Mouse (Mus musculus): ENCODE measurements around the gene Pfn1.
A peak's percentile ranks its signal among the peaks of the same experiment; 100 is the strongest.

DNA sequence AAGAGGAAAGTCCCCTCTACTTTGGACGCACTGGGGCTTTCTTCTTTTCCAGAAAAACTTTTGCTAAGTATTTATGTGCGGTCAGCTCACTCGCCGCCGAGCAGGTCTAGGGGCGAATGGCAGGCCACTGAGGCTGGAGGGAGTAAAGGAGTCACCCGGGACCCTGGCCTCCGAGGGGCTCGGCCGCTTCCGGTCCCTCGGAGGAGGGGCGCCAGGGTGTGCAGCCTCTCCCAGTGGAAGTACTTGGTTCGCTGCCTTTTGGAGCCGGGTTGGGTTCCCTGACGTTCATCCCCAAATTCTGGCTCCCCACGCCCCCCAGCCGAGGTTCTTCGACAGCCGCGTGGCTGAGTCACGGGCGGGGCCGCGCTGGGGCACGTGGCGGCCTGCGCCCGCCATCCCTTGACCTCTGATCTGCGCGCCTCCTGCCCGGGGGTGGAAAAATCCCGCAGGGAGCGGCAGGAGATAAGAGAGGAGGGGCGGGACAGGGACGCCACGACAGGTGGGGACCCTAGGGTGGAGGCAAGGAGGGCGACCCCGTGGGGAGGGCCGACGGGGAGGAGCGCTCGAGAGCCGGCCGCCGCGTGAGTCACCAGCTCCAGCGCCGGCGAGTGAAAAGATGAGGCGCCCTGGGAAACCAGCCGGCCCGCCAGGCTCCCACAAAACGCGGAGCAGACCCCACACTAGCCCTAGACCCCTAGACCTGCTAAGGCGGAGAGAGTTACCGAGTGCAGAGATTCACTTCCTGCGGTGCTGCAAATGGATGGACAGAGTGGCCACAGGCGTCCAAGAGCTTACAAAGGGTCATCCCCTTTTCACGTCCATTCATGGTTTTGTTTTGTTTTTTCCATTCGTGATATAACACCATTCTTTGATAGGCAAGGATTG is 1.4 kb upstream of the Pfn1 start:
- TF ChIP-seq CTCF (IDR thresholded peaks at IDR 0.05; ENCODE audit: low read depth) (no peak), EP300 (IDR thresholded peaks at IDR 0.05; ENCODE audit: low read depth) (peak; percentile 39; the same call in 1 of the 2 replicates)

Data from heart, postnatal 0 days (tissue).